In genomic region chr16:23225821-23226600, GRCm38 (mm10) we compare ENCODE assay signal across 8 mouse cellular contexts. TPM values are rescaled to one million over a fixed set of nuclear protein-coding genes. Genes with fewer than 3 reads are reported as not detected.
DNase-seq lines count a peak whose midpoint lies in the region; ATAC-seq and TF ChIP-seq lines count a peak whose summit lies in the region.

No protein-coding gene starts in this region.

- H3K4me3 ChIP-seq in bone marrow macrophage, adult 2 months (ENCODE audit: insufficient read depth, low read length), result peak overlapping the region; percentile 95
- peak overlapping the region; percentile 79 for H3K4me3 ChIP-seq in forebrain, embryonic 15.5 days

- H3K4me2 ChIP-seq in forebrain, embryonic 15.5 days (replicated peaks), result peak overlapping the region; percentile 64

- no peak; the same call in 1 of the 2 replicates for TF ChIP-seq CTCF in bone marrow macrophage, adult 2 months (IDR thresholded peaks at IDR 0.05; ENCODE audit: low read depth, low read length)

- peak overlapping the region; percentile 96 for H3K9ac ChIP-seq in forebrain, embryonic 15.5 days (replicated peaks)

- H3K36me3 ChIP-seq in forebrain, embryonic 15.5 days, result no peaks in the 10 kb centered on the region

- no peaks in the 10 kb centered on the region for H3K9me3 ChIP-seq in forebrain, embryonic 15.5 days

- TF ChIP-seq POLR2A in bone marrow macrophage, adult 2 months (IDR thresholded peaks at IDR 0.05; ENCODE audit: borderline replicate concordance, low read depth, low read length), result no peak

- ATAC-seq in forebrain, embryonic 15.5 days (replicated peaks), result peak; percentile 58
- peak; percentile 8 to 14; a peak in 2 of 4 replicates for ATAC-seq in hematopoietic stem cell, adult 5-6 weeks (replicated peaks in 1 of 2; ENCODE audit: insufficient read depth in 1 of 2, low FRiP score in 2 of 2, low TSS enrichment in 1 of 2, low read depth in 1 of 2, poor library complexity in 2 of 2, severe bottlenecking in 2 of 2)

- under 1% methylated on average over 28 of the region's 28 CpGs for WGBS in forebrain, embryonic 15.5 days

- no peaks in the 10 kb centered on the region for H3K27me3 ChIP-seq in forebrain, embryonic 15.5 days

- H3K27ac ChIP-seq in bone marrow macrophage, adult 2 months (ENCODE audit: insufficient read depth, low read depth, low read length), result peak overlapping the region; percentile 85
- H3K27ac ChIP-seq in forebrain, embryonic 15.5 days (replicated peaks), result peak overlapping the region; percentile 96

- H3K4me1 ChIP-seq in bone marrow macrophage, adult 2 months (ENCODE audit: control insufficient read depth, insufficient read depth, low read length), result peaks cover 26% of the 10 kb centered on the region
- peaks cover 46% of the 10 kb centered on the region for H3K4me1 ChIP-seq in forebrain, embryonic 15.5 days

- peak; percentile 20 for DNase-seq in ES-CJ7 (ENCODE audit: low read depth, low spot score)
- peak; percentile 51 to 65 for DNase-seq in layer of hippocampus, postnatal 10 days (ENCODE audit: low spot score in 2 of 2)
- peak; percentile 61 for DNase-seq in lung, postnatal 36 days
- peak; percentile 61 to 62 for DNase-seq in right cerebral cortex, adult 2 months (ENCODE audit: low spot score in 2 of 2)
- DNase-seq in yolk sac, embryonic 10.5 days (ENCODE audit: low spot score), result peak; percentile 38

RNA-seq across cellular contexts. Expression of gene St6gal1, which starts 1.5 kb away (rescaled TPM):
- polyA plus RNA-seq in bone marrow macrophage, adult 2 months (2012; ENCODE audit: insufficient read depth, insufficient read length, missing spikeins), result 66.4 and 77.2 TPM in 2 replicates
- 53.8 and 55.9 TPM in 2 replicates for polyA plus RNA-seq in forebrain, embryonic 15.5 days (2015; fragmentation: Nextera tagmentation; extraction: Ambion mirVana)
- 1.2 and 2.1 TPM in 2 replicates for total RNA-seq in hematopoietic stem cell, adult 5-6 weeks (2017)
- total RNA-seq in layer of hippocampus, postnatal 10 days (2021), result 10 to 100 TPM; 12.8 to 15.5 TPM

Comparison
In these comparisons a context has a peak if more than half of its experiments do, and no peak if none do; other contexts are left out.
1. Peak in every context shown above with its lines: DNase-seq, ATAC-seq, H3K4me3 ChIP-seq and H3K27ac ChIP-seq.